Mouse (Mus musculus) heart, postnatal 36 days (tissue): ENCODE results near the gene Bloc1s1. TPM values are rescaled to one million over a fixed set of nuclear protein-coding genes. Genes with fewer than 3 reads are reported as not detected.
A peak's percentile ranks its signal among the peaks of the same experiment; 100 is the strongest.

ENCODE experiments used
- DNase-seq, 2 experiments: peaks; one replicate each; pipeline ENCODE4 v3.0.0; 2021 to 2022
- intact Hi-C: fragments of 180-260 bp; cut with DNase I; formaldehyde crosslinking; loops from one replicate; pipeline ENCODE4 v1.15.1; 2025
- total RNA-seq, 2 experiments: library from RNA; stranded (reverse); gene quantifications; 2 replicates each; pipeline ENCODE4 v1.2.3; 2021

Gene Bloc1s1
- 100 to 1,000 TPM; 184 to 206 TPM for total RNA-seq

- intact Hi-C loops = no loop called here
- no peak for DNase-seq
These were observed at the start of gene Bloc1s1 for GRCm38 (mm10) chr10:128923935-128924334. Gene Bloc1s1 (minus strand): TSS chr10:128924035.

DNA sequence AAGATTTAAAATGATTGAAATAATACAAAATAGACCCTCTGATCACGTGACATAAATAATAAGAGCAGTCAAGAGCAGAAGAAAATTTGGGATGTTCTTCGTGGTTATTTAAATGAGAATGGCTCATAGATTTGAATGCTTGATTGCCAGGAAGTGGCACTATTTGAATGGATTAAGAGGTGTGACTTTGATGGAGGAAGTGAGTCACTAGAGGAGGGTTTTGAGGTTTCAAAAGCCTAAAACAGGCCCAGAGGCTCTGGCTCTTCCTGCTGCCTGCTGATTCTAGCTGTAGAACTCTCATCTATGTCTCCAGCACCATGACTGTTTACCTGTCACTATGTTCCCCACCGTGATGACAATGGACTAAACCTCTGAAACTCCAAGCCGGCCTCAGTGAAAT, 49.0 kb upstream of the Bloc1s1 start:
- intact Hi-C loops = no loop called here
- no peak for DNase-seq

DNA sequence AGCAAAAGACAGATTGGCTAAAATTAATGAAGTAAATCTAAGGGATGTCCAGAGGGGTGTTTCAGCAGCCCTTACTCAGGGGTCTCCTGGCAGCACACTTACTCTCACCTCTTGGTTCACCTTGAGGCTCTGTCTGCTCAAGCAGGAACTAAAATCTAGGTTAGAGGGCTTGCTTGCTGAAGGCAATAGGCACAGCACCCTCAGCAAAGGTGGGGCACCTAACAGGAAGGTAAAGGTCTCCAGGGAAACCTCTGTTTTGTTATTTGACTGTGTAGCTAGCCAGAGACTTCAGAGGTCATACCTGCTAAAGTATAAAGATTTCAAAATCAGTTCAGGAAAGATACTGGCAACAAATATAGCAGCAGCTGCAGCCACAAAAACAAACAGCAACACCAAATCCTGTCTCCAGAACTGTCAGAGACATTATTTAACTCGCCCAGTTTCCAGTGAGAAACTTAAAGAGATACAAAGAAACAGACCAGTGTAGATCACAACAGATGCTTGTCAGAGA, 47.0 kb upstream of the Bloc1s1 start:
- no peak for DNase-seq
- intact Hi-C loops = no loop called here

GRCm38 (mm10) chr10:128968341-128968749, 44.5 kb upstream of the Bloc1s1 start:
- intact Hi-C loops = no loop called here
- no peak for DNase-seq

- no peak for DNase-seq
- intact Hi-C loops = no loop called here
These were observed 42.0 kb upstream of the Bloc1s1 start for GRCm38 (mm10) chr10:128965871-128966270.

DNA sequence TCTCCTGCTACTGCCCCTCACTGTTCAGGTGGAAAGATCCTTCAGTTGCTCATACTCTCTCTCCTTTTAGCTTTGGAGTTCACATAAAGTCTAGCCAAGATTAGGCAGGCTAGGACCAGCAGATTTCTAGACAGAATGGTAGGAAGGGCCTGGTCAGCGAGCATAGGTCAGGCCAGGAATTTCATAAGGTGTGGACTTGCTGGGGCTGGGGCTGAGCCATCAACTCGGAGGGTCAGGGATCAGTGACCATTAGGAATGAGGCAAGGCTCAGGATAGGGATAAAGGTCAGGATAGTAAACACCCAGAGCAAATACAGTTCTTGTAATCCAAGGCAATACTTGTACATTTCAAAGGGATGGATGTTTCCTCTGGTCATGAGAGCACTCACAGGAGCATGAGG, 41.1 kb upstream of the Bloc1s1 start:
- intact Hi-C loops = no loop called here
- no peak for DNase-seq

DNA sequence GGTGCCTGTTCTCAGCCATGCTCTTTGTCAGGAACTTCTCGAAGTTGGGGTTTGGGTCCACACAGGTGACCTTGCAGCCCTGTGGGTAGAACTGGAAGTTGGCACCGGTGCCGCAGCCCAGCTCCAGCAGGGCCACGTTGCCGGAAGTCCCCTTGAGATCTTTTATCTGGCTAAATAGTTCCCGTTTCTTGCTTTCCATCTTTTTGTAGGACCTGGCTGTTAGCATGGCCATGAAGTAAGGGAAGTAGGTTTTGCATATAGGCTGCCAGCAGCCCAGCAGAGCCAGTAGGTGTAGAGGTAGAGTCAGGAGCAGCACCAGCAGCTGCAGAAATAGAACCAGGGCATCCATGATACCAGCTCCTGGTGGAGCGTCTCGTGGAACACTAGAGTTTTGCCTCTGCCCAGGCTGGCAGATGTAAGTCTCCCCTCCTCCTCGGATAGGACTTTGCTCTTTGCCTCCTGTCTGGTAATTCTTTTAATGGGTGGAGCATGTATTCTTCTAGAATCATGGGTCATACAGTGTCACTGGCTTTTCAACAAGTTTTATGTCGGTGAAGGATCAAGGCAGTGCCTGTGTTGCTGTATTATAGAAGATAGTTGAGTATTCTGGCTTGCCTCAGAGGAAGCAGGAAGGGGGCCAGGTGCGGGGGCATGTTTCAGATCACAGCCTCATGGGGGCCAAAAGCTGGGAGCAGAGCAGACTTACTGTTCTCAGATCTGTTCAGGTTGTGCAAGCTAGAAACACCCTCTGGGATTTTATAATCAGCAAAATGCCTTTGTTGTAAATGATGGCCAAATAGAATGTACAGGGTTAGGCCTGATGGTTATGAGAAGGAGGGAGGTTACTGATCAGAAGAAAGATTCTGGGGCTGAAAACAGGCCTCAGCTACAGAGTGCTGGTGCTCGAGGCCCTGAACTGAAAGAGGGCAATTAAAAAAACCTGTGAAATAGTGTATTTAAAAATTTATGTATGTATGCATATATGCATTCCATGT, 37.1 kb upstream of the Bloc1s1 start, which contains the start of gene Mettl7b:
TSS of gene Mettl7b (minus strand) at position 399 of the 995 bp plus-strand sequence.
- intact Hi-C loops = no loop called here
- no peak for DNase-seq

- no peak for DNase-seq
- intact Hi-C loops = no loop called here
These were observed 36.3 kb upstream of the Bloc1s1 start for GRCm38 (mm10) chr10:128960142-128960541.

DNA sequence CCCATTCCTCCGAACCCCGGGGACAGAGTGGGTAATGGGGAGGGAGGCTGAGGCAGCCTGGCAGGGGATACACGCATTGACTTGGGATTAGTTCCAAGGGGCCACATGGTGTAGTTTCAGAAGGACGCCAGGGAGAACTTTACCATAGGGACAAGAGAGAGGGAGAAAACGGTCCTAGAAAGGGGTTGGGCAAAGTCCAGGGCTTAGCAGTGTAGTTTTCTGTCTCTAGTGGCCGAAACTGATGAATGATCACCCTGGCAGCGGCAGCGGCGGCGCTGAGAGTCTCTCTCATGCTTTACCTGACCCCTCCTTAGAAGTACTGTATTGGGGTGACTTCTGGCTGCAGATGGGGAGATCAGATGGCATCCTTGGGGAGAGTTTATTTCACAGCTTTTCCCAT, 34.5 kb upstream of the Bloc1s1 start:
- intact Hi-C loops = no loop called here
- DNase-seq = no peak

- intact Hi-C loops = no loop called here
These were observed 26.5 kb upstream of the Bloc1s1 start for GRCm38 (mm10) chr10:128950208-128950887.

GRCm38 (mm10) chr10:128947496-128947895, 23.7 kb upstream of the Bloc1s1 start:
- DNase-seq = no peak
- intact Hi-C loops = no loop called here

More at GRCm38 (mm10) chr10:128950208-128950887, 26.5 kb upstream of the Bloc1s1 start:
- DNase-seq = no peak

DNA sequence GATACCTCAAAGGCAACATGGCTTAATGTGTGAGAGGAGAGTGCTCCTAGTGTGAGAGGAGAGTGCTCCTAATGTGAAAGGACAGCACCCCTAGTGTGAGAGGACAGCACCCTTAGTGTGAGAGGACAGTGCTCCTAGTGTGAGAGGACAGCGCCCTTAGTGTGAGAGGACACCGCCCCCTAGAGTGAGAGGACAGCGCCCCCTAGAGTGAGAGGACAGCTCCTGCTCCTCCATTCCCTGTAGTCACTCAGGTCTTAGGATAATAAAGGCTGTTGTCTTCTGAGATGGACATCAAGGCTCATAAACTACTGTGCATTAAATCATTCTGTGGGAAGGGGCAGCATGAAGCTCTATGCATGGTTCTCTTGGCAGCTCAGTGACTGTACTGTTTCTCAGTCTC, 21.8 kb upstream of the Bloc1s1 start:
- intact Hi-C loops = loop anchor here (2.0 kb wide), 1 partner anchor 33 kb away; no protein-coding TSS in a partner anchor
- peak; percentile 59 to 65 for DNase-seq

- intact Hi-C loops = no loop called here
- no peak for DNase-seq
These were observed 16.7 kb upstream of the Bloc1s1 start for GRCm38 (mm10) chr10:128940475-128941061.

DNA sequence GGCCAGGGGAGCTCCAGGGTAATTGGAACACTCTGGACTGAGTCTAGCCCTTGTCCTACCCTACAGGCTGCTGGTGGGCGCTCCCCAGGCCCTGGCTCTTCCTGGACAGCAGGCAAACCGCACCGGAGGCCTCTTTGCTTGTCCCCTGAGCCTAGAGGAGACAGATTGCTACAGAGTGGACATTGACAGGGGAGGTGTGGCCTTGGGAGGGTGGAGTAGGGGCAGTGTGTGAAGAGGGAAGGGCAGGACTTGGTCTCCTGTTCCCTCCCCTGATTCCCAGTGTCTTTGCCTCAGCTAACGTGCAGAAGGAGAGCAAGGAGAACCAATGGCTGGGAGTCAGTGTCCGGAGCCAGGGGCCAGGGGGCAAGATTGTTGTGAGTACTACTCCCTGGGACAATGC, 15.1 kb upstream of the Bloc1s1 start:
- intact Hi-C loops = no loop called here
- no peak for DNase-seq

GRCm38 (mm10) chr10:128938457-128938856, 14.6 kb upstream of the Bloc1s1 start:
- DNase-seq = peak; percentile 70 to 73
- intact Hi-C loops = no loop called here

- peak in 1 of 2 experiments; percentile 37 for DNase-seq
- intact Hi-C loops = no loop called here
These were observed 14.0 kb upstream of the Bloc1s1 start for GRCm38 (mm10) chr10:128937756-128938390.

DNA sequence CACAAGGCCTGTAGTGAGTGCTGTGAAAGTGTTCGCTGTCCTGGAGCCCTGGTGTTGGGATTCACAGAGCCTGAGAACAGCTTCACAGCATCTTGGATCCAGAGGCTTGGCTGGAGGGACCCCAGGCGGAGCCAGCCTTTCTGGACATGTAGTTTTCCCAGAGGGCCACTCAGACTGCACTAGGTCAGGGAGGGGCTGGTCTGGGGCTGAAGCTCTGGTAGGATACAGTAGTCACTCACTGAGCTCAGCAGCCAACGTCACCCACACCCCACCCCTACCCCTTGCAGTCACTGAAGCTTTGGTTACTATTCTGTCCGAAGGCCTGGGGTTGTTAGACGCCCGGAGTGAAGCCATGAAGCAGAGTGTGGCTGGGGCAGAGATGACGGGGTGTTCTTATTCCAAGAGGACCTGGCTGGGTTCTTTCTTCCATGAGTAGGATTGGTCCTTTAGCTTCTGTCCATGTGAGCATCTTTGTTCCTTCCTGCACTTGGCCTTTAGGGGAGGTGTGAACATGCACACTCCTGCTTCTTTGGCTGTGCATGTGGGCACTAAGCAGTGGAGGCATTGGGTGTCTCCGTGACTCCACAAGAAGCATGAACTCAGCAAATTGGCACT, 12.1 kb upstream of the Bloc1s1 start:
- DNase-seq = peak; percentile 31 to 38
- intact Hi-C loops = no loop called here

- DNase-seq = peak in 1 of 2 experiments; percentile 40
- intact Hi-C loops = no loop called here
These were observed 11.4 kb upstream of the Bloc1s1 start for GRCm38 (mm10) chr10:128934997-128935787.
